Mouse (Mus musculus) embryonic facial prominence, embryonic 13.5 days (tissue): ENCODE results near the gene Rab5if. TPM values are rescaled to one million over a fixed set of nuclear protein-coding genes. Genes with fewer than 3 reads are reported as not detected.
A peak's percentile ranks its signal among the peaks of the same experiment; 100 is the strongest.
"Not testable (repeated sequence)": the region's sequence is repeated elsewhere in the genome, so short reads cannot be mapped to it uniquely, and the experiment has no call there.

Source experiments
- ATAC-seq: fragments of 200-750 bp; cut with Nextera tagmentation; 2 replicates; pipeline ENCODE4 v1.8.0; 2017; ENCODE audit warnings: low read depth; ENCODE audit not compliant: insufficient number of reproducible peaks, insufficient read depth, low FRiP score, low TSS enrichment
- H3K27ac ChIP-seq: fragments of 300-500 bp; sonication (generic); 2 replicates; pipeline ENCODE4 v1.5.1; 2015; ENCODE audit warnings: moderate library complexity, mild to moderate bottlenecking, inconsistent platforms
- H3K27me3 ChIP-seq: fragments of 300-500 bp; sonication (generic); 2 replicates; pipeline ENCODE4 v1.6.1; 2015; ENCODE audit warnings: mild to moderate bottlenecking, inconsistent platforms
- H3K36me3 ChIP-seq: fragments of 300-500 bp; sonication (generic); 2 replicates; pipeline ENCODE4 v1.6.1; 2015; ENCODE audit warnings: mild to moderate bottlenecking, inconsistent platforms
- H3K4me1 ChIP-seq: fragments of 300-500 bp; sonication (generic); 2 replicates; pipeline ENCODE4 v1.6.1; 2015; ENCODE audit warnings: inconsistent platforms
- H3K4me2 ChIP-seq: fragments of 300-500 bp; sonication (generic); 2 replicates; pipeline ENCODE4 v1.6.1; 2015; ENCODE audit warnings: moderate library complexity, mild to moderate bottlenecking, inconsistent platforms
- H3K4me3 ChIP-seq: fragments of 300-500 bp; sonication (generic); 2 replicates; pipeline ENCODE4 v1.5.1; 2015; ENCODE audit warnings: mild to moderate bottlenecking, inconsistent platforms
- H3K9ac ChIP-seq: fragments of 300-500 bp; sonication (generic); 2 replicates; pipeline ENCODE4 v1.6.1; 2015; ENCODE audit warnings: mild to moderate bottlenecking, inconsistent platforms
- H3K9me3 ChIP-seq: fragments of 300-500 bp; sonication (generic); 2 replicates; pipeline ENCODE4 v1.6.1; 2016; ENCODE audit warnings: inconsistent platforms
- WGBS: fragments of 180-500 bp; shearing (Covaris S2); methylation state at CpG from one replicate; pipeline ENCODE4 v1.1.7; 2015; ENCODE audit warnings: mixed read lengths; 5-methylcytosine and 5-hydroxymethylcytosine counted together
- polyA plus RNA-seq: library from polyadenylated mRNA; unstranded; fragments of >200 nt; fragmentation: Nextera tagmentation; extraction: Ambion mirVana; gene quantifications from 2 replicates; pipeline ENCODE4 v1.2.1, GENCODE M21; 2015

Gene Rab5if
- polyA plus RNA-seq, 1 experiment from 2014 or later: 158 TPM

DNA sequence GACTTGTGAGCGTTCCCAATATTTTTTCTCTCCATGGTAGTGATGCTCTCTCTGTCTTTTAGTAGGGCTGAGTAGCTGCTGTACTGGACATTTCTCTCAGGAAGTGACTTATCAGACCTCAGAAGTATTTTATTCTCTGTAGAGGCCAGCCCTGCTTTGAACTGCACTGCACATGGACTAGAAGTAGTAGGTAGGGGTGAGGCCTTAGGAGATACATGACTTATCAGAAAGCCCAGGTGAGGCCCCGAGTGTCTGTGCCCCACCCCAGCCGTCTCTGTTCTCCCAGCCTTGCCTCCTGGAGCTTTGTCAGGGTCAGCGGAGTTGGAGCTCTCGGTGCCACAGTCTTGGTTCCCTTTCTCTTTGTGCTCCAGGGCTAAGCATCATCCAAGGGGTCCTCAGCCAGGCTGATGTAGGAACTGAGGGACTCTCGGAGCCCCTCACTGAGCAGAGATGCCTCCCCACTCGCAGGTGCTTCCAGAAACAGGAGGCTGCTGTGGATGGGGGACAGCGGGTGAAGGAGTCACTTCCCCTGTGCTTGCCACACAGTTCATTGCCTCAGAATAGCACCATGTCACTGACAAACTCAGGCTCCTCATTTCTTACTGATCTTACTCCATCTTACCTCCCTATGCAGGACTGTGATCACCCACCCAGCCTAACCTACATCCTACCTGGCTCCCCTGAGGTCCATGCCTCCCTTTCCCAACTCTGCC, 11.3 kb downstream of the Rab5if start:
- Histone ChIP-seq H3K27ac (no peak overlapping the region), H3K9me3 (no peaks in the 10 kb centered on the region), H3K4me2 (no peak overlapping the region), H3K36me3 (peaks cover 52% of the 10 kb centered on the region), H3K27me3 (no peaks in the 10 kb centered on the region), H3K4me1 (peaks cover 9% of the 10 kb centered on the region; the same call in 1 of the 2 replicates), H3K4me3 (no peak overlapping the region), H3K9ac (no peak overlapping the region)
- 91% methylated on average over 8 of the region's 8 CpGs for WGBS
- no peak for ATAC-seq

DNA sequence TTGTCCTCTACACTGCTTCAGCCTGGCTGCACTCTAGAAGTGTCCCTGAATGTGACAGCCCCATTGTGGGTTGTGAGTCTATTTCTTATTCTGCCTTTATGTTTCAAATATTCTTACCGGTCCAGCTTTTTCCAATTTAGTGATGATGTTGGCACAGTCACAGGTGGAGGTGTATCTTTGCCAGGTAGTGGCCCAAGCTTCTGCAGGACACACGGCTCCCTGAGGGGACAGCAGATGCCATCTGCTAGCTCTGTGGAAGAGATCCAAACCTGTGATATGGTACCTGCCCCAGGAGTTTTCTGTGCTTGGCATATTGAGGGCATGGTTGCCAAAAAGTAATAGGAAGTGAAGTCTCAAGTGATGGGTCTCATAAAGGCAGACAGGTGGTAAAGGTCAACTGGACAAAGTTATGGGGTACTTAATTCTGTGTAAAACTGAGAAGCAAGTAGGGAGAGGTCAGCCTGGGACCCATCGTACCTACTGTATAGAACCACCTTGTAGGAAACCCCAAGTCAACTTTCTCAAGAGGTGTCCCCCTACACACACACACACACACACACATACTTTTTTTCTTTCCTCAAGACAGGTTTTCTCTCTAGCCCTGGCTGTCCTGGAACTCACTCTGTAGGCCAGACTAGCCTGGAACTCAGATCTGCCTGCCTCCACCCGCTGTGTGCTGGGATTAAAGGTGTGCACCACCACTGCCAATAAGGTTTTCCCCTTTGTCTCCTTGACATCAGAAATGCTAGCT, 12.0 kb downstream of the Rab5if start:
- H3K27ac ChIP-seq: no peak overlapping the region
- ATAC-seq: no peak
- peaks cover 46% of the 10 kb centered on the region for H3K36me3 ChIP-seq
- H3K27me3 ChIP-seq: no peaks in the 10 kb centered on the region
- H3K4me2 ChIP-seq: no peak overlapping the region
- no peak overlapping the region for H3K4me3 ChIP-seq
- WGBS: 93% methylated on average over 4 of the region's 4 CpGs
- H3K4me1 ChIP-seq: peaks cover 9% of the 10 kb centered on the region; the same call in 1 of the 2 replicates
- H3K9ac ChIP-seq: no peak overlapping the region
- H3K9me3 ChIP-seq: no peaks in the 10 kb centered on the region

DNA sequence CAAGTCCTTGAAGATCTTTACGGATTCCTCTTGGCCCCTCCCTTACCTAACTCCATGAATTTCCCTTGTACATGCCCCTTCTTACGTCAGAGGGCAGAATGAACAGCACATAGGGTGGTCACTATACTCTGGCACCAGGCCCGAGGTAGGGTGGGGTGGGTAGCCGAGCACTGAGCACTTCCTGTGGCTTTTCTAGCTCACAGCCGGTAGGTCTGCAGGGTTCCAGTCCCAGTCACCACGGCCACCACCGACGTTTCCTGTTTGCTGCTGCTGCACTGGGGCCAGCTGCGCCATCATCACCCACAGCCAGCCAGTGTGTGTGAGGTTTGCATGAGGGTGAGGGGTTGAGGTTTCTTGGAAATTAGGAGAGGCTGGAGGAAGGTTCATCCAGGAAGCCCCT, 14.8 kb downstream of the Rab5if start:
- Histone ChIP-seq H3K9me3 (no peaks in the 10 kb centered on the region), H3K4me1 (0 out of 2 replicates have a peak, but pooled peaks cover 2% of the 10 kb centered on the region), H3K36me3 (peaks cover 23% of the 10 kb centered on the region), H3K4me2 (no peak overlapping the region), H3K27me3 (no peaks in the 10 kb centered on the region), H3K27ac (no peak overlapping the region), H3K9ac (no peak overlapping the region), H3K4me3 (no peak overlapping the region)
- WGBS: 61% methylated on average over 9 of the region's 9 CpGs
- ATAC-seq: no peak

DNA sequence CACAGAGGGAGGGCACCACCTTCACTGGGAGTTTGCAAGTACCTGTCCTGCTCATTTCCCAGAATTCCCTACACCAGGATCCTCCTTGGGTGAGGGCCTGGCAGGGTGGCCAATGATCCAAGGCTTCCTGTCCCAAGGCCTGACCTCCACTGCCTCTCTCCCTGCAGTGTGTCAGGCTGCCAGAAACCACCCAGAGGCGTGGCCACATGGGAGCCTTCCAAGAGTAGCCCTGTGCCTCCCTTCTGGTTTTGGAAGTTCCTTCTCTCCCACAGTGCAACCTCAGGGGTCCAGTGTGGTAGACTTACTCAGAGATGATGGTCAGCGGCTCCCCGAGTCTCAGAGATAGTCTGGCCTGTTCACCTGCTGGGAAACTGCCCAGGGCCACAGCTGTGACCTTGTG, 16.6 kb downstream of the Rab5if start:
- no peak for ATAC-seq
- Histone ChIP-seq H3K27me3 (no peaks in the 10 kb centered on the region), H3K9me3 (no peaks in the 10 kb centered on the region), H3K4me1 (0 out of 2 replicates have a peak, but pooled peaks cover 2% of the 10 kb centered on the region), H3K27ac (no peak overlapping the region), H3K4me3 (no peak overlapping the region), H3K4me2 (no peak overlapping the region), H3K36me3 (peaks cover 5% of the 10 kb centered on the region), H3K9ac (no peak overlapping the region)
- 81% methylated on average over 3 of the region's 3 CpGs for WGBS

DNA sequence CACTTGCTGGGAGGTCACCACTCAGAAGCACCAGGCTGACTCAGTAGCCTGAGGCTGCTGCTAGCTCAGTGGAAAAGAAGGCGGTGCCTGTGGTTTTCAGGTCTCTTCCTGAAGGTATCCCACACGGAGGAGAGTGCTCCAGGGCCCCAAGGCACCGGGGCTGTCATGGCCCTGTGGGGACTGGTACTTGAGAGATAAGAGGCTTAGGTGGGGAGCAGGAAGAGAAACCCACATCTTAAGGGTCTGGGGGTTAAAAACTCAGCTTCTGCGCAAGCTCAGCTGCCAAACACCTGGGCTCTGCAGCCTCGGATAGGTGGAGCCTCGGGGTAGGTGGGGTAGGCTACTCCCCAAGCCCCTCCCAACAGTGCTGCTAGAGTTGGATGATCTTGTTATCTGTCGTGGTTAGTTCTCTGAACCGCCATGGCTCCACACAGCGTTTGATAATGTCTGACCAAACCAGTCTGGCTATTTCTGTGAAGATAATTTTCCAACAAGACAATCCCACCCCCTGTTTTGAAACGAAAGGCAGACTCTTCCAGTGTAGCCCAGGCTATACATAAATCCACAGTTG, 19.6 kb downstream of the Rab5if start:
- ATAC-seq: no peak
- Histone ChIP-seq H3K27me3 (no peaks in the 10 kb centered on the region), H3K36me3 (no peaks in the 10 kb centered on the region), H3K4me1 (0 out of 2 replicates have a peak, but pooled peaks cover 2% of the 10 kb centered on the region), H3K4me2 (no peak overlapping the region), H3K9me3 (no peaks in the 10 kb centered on the region), H3K9ac (0 out of 2 replicates have a peak overlapping the region, but pooled peaks have one; percentile 2), H3K27ac (no peak overlapping the region), H3K4me3 (no peak overlapping the region)
- WGBS: 30% methylated on average over 10 of the region's 10 CpGs

DNA sequence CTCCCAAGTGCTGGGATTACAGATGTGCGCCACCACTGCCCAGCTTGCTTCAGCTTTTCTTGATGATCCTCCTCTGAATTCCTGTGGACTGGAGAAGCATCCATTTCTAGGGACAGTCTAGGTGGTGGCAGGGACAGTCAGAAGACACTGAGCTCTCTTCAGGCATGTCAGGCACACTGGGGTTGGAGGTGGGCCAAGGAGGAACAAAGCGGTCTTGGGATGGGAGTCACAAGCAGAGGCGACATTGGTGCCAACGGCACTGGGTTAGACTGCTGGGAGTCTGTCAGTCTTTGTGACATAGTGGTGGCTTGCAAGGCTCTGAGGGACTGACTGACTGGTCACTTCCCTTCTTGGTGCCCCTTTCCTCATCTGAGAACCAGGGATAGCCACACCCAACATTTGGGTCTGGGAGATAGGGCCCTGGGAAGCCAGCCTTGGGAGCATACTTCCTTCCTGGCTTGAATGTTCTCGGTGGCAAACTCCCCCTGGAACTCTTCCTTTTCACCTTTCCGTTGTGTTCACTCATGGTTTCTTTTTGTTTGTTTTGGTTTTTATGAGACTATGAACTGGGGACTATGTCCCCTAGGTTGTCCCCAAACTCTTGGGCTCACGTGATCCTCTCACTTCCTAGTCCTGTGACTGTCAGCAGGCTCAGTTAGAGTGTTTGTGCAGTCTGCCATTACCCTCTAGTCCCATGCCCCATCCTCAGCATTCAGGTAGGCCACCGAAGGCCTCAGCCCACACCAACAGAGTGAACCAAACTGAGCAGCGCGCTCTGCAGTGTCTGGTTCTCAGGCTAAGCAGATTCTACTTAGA, 21.7 kb downstream of the Rab5if start:
- Histone ChIP-seq H3K9ac (no peak overlapping the region), H3K9me3 (no peaks in the 10 kb centered on the region), H3K4me3 (no peak overlapping the region), H3K4me1 (no peaks in the 10 kb centered on the region), H3K27me3 (no peaks in the 10 kb centered on the region), H3K4me2 (no peak overlapping the region), H3K36me3 (no peaks in the 10 kb centered on the region), H3K27ac (no peak overlapping the region)
- 91% methylated on average over 10 of the region's 10 CpGs for WGBS
- ATAC-seq: no peak

DNA sequence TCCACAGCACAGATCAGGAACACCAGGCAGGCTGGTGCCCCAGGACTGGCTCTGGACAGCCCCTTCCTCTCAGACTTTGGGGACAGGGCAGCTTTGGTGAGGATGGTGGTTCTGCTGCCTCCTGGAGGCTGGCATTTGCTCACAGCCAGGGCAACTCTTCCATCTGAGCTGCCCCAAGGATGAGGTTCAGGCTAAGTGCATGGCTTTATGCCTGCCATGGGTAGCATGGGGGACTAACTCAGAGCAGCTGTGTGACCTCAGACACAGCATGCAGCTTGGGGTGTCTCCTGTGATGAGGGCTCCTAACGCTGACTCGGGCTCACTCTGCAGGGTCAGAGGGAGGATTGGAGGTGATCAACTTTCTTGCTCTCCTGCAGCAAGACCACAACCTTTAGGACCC, 22.7 kb downstream of the Rab5if start:
- not testable (repeated sequence) for H3K9me3 ChIP-seq, H3K4me2 ChIP-seq, H3K36me3 ChIP-seq, ATAC-seq, H3K4me1 ChIP-seq, H3K27me3 ChIP-seq, H3K27ac ChIP-seq, H3K4me3 ChIP-seq
- 39% methylated on average over 2 of the region's 2 CpGs for WGBS
- peak overlapping the region; percentile 40; the same call in 1 of the 2 replicates for H3K9ac ChIP-seq

DNA sequence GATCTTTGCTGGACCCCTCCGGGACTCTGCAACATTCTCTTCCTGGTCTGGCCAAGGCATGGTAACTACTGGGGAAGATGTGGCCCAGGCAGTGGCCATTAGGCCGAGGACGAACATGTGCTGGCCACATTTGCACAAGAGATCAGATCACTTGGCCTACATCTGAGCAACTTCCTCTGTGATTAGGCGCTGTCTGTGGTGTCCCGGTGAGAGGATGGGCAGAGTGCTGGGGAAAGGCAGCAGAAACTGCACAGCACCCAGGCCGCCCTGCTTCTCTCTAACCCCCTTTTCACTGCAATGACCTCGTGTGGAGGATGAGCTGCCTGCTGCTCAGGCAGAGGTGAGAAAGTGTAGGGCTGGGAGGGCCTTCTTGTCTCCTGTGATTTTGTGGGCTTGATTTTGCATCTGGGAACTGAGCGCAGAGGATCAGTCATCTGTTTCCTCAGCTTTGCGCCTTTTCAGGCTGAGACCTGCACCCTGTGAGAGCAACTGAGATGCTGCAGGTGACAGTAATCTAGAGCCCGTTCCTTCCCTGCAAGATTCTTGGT, 23.2 kb downstream of the Rab5if start:
- Histone ChIP-seq H3K9ac (no peak overlapping the region), H3K4me2 (no peak overlapping the region), H3K9me3 (no peaks in the 10 kb centered on the region), H3K4me1 (no peaks in the 10 kb centered on the region), H3K27ac (no peak overlapping the region), H3K4me3 (no peak overlapping the region), H3K27me3 (no peaks in the 10 kb centered on the region), H3K36me3 (no peaks in the 10 kb centered on the region)
- no peak for ATAC-seq
- 75% methylated on average over 10 of the region's 10 CpGs for WGBS

DNA sequence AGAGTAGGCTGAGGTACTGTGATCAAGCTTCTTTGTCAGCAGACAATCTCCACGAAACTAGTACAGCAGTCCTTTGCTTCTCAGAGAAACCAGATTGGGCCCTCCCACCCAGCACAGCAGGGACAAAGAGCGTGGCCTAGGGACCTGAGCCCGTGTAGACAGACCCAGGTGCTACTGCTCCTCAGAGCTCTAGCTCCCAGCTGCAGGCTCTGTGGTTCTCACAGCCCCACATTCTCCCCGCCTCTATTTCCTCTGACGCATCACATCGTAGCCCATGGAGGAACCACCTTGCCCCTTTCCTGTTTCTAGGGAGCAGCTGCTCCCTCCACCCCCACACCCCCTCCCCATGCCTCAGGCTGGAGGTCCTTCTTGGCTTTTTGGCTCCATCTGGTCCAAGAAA, 24.1 kb downstream of the Rab5if start, which contains the start of gene Sla2:
Gene Sla2, minus strand, starts transcription at position 176 of the 400 bp plus-strand sequence.
- no peak within 1 kb of the TSS for H3K9ac ChIP-seq
- no peaks in the 10 kb centered on the region for H3K9me3 ChIP-seq
- no peak for ATAC-seq
- no peak within 1 kb of the TSS for H3K4me3 ChIP-seq
- no peaks in the 10 kb centered on the region for H3K4me1 ChIP-seq
- no peak within 1 kb of the TSS for H3K4me2 ChIP-seq
- H3K36me3 ChIP-seq: no peaks in the 10 kb centered on the region
- no peak within 1 kb of the TSS for H3K27ac ChIP-seq
- 62% methylated on average over 6 of the region's 6 CpGs for WGBS
- no peaks in the 10 kb centered on the region for H3K27me3 ChIP-seq

DNA sequence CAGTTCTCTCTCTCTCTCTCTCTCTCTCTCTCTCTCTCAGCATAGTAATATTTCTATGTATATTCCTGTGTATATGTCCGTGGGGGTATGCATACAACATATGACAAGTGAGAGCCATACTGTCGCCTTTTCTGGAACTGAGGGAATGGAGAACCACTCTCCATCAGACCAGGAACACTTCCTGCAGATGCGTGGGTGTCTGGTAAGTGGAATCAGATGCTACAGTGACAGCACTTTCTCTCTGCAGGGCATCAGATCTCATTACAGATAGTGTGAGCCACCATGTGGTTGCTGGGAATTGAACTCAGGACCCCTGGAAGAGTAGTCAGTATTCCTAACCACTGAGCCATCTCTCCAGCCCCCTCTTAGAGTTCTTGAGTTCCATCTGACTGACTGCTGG, 25.6 kb downstream of the Rab5if start:
- Histone ChIP-seq H3K9me3 (no peaks in the 10 kb centered on the region), H3K9ac (no peak overlapping the region), H3K4me2 (no peak overlapping the region), H3K27me3 (no peaks in the 10 kb centered on the region), H3K27ac (no peak overlapping the region), H3K36me3 (no peaks in the 10 kb centered on the region), H3K4me1 (no peaks in the 10 kb centered on the region), H3K4me3 (no peak overlapping the region)
- WGBS: 51% methylated on average over 3 of the region's 3 CpGs
- no peak for ATAC-seq

DNA sequence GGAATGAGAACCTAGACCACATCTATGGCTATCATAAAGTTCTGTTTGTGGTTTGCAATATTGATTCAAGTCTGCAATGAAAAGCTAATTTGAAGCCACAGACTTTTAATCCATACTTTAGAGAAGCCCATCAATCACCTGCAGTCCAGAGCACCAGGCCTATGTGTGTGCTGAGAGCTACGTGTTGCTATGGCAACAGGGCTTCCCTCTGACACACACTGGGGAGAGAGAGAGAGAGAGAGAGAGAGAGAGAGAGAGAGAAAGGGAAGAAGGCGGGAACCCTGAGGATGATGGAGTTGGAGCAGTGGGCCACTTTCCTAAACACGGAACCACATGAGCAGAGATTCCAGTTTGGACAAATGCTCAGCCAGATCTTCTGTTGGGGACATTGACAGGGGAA, 29.3 kb downstream of the Rab5if start:
- no peak overlapping the region for H3K27ac ChIP-seq
- H3K4me2 ChIP-seq: no peak overlapping the region
- H3K27me3 ChIP-seq: no peaks in the 10 kb centered on the region
- ATAC-seq: no peak
- WGBS: 62% methylated on average over 3 of the region's 3 CpGs
- H3K9me3 ChIP-seq: no peaks in the 10 kb centered on the region
- no peak overlapping the region for H3K4me3 ChIP-seq
- no peak overlapping the region for H3K9ac ChIP-seq
- no peaks in the 10 kb centered on the region for H3K4me1 ChIP-seq
- H3K36me3 ChIP-seq: no peaks in the 10 kb centered on the region
